Mouse (Mus musculus) liver, postnatal 0 days (tissue): ENCODE data around the gene Steap4. TPM values are rescaled to one million over a fixed set of nuclear protein-coding genes. Genes with fewer than 3 reads are reported as not detected.

ENCODE experiments used
- ATAC-seq: fragments of 200-750 bp; cut with Nextera tagmentation; 2 replicates; pipeline ENCODE4 v1.8.0; 2017; ENCODE audit warnings: mild to moderate bottlenecking, moderate library complexity
- DNase-seq: peaks from one replicate; pipeline ENCODE4 v3.0.0-alpha.2; 2016
- H3K27ac ChIP-seq: fragments of 300-500 bp; sonication (generic); 2 replicates; pipeline ENCODE4 v1.5.1; 2014; ENCODE audit warnings: antibody characterized with exemption, moderate library complexity, mild to moderate bottlenecking, low read depth
- H3K27me3 ChIP-seq: fragments of 300-500 bp; sonication (generic); 2 replicates; pipeline ENCODE4 v1.6.1; 2014; ENCODE audit warnings: low read length, control low read depth, mixed read lengths; ENCODE audit not compliant: insufficient read depth
- H3K36me3 ChIP-seq: fragments of 300-500 bp; sonication (generic); replicated peaks from 2 replicates; pipeline ENCODE4 v1.6.1; 2014; ENCODE audit warnings: mild to moderate bottlenecking, control low read depth, low read length, moderate library complexity, mixed read lengths; ENCODE audit not compliant: insufficient read depth
- H3K4me1 ChIP-seq: fragments of 300-500 bp; sonication (generic); 2 replicates; pipeline ENCODE4 v1.6.1; 2014; ENCODE audit warnings: antibody characterized with exemption, mild to moderate bottlenecking, control low read depth; ENCODE audit not compliant: insufficient read depth
- H3K4me2 ChIP-seq: fragments of 300-500 bp; sonication (generic); 2 replicates; pipeline ENCODE4 v1.6.1; 2014; ENCODE audit warnings: low read depth, mild to moderate bottlenecking, low read length, moderate library complexity, mixed read lengths
- H3K4me3 ChIP-seq: fragments of 300-500 bp; sonication (generic); 2 replicates; pipeline ENCODE4 v1.5.1; 2014; ENCODE audit warnings: low read depth, low read length
- H3K9ac ChIP-seq: fragments of 300-500 bp; sonication (generic); replicated peaks from 2 replicates; pipeline ENCODE4 v1.6.1; 2014; ENCODE audit warnings: mild to moderate bottlenecking, moderate library complexity
- H3K9me3 ChIP-seq: fragments of 300-500 bp; sonication (generic); 2 replicates; pipeline ENCODE4 v1.6.1; 2016; ENCODE audit warnings: mild to moderate bottlenecking, control low read depth, low read length, mixed read lengths
- CTCF ChIP-seq: sonication (generic); IDR thresholded peaks from 2 replicates; pipeline ENCODE4 v1.5.1; 2016; ENCODE audit warnings: antibody characterized with exemption, low read depth
- EP300 ChIP-seq: IDR thresholded peaks from 2 replicates; pipeline ENCODE4 v1.6.1; 2016; ENCODE audit warnings: antibody characterized with exemption, low read depth, mild to moderate bottlenecking
- WGBS: fragments of 180-500 bp; shearing (Covaris S2); extraction: QIAGEN DNeasy Blood & Tissue Kit; methylation state at CpG from one replicate; pipeline ENCODE4 v1.1.7; 2014; ENCODE audit not compliant: insufficient replicate concordance; 5-methylcytosine and 5-hydroxymethylcytosine counted together
- polyA plus RNA-seq: library from polyadenylated mRNA; unstranded; fragments of >200 nt; fragmentation: Nextera tagmentation; extraction: Ambion mirVana; gene quantifications from 2 replicates; pipeline ENCODE4 v1.2.1, GENCODE M21; 2015

Gene Steap4
- polyA plus RNA-seq, 1 experiment from 2014 or later = 18.4 TPM

GRCm38 (mm10) chr5:7995288-7995897, 35.1 kb downstream of the Steap4 start:
- TF ChIP-seq EP300 (no peak), CTCF (no peak)

GRCm38 (mm10) chr5:7996401-7997044, 36.3 kb downstream of the Steap4 start:
- Histone ChIP-seq H3K27me3 (no peaks in the 10 kb centered on the region), H3K4me2 (no peak overlapping the region), H3K27ac (no peak overlapping the region), H3K4me3 (no peak overlapping the region), H3K4me1 (no peaks in the 10 kb centered on the region), H3K9me3 (no peaks in the 10 kb centered on the region), H3K9ac (no peak overlapping the region), H3K36me3 (no peaks in the 10 kb centered on the region)
- no peak for DNase-seq
- ATAC-seq = no peak
- TF ChIP-seq EP300 (no peak), CTCF (peak; percentile 70)
- WGBS = 45% methylated on average over 8 of the region's 8 CpGs

More at GRCm38 (mm10) chr5:7995288-7995897, 35.1 kb downstream of the Steap4 start:
- Histone ChIP-seq H3K9me3 (no peaks in the 10 kb centered on the region), H3K4me3 (no peak overlapping the region), H3K27ac (no peak overlapping the region), H3K27me3 (no peaks in the 10 kb centered on the region), H3K4me2 (no peak overlapping the region), H3K4me1 (no peaks in the 10 kb centered on the region), H3K9ac (no peak overlapping the region), H3K36me3 (no peaks in the 10 kb centered on the region)
- ATAC-seq (no peak), DNase-seq (no peak)
- 86% methylated on average over 1 of the region's 1 CpGs for WGBS

- ATAC-seq = no peak
Observed at GRCm38 (mm10) chr5:7997086-7997485, 36.8 kb downstream of the Steap4 start.

GRCm38 (mm10) chr5:8000466-8000865, 40.2 kb downstream of the Steap4 start:
- Histone ChIP-seq H3K27me3 (no peaks in the 10 kb centered on the region), H3K9ac (no peak overlapping the region), H3K36me3 (no peaks in the 10 kb centered on the region), H3K9me3 (no peaks in the 10 kb centered on the region), H3K4me1 (no peaks in the 10 kb centered on the region), H3K4me2 (no peak overlapping the region), H3K27ac (no peak overlapping the region), H3K4me3 (no peak overlapping the region)
- TF ChIP-seq CTCF (no peak), EP300 (no peak)
- ATAC-seq (no peak), DNase-seq (no peak)
- WGBS = 74% methylated on average over 10 of the region's 10 CpGs

More at GRCm38 (mm10) chr5:7997086-7997485, 36.8 kb downstream of the Steap4 start:
- TF ChIP-seq CTCF (no peak), EP300 (no peak)
- Histone ChIP-seq H3K9me3 (no peaks in the 10 kb centered on the region), H3K27ac (no peak overlapping the region), H3K36me3 (no peaks in the 10 kb centered on the region), H3K4me2 (no peak overlapping the region), H3K4me1 (no peaks in the 10 kb centered on the region), H3K4me3 (no peak overlapping the region), H3K27me3 (no peaks in the 10 kb centered on the region), H3K9ac (no peak overlapping the region)
- WGBS = 78% methylated on average over 2 of the region's 2 CpGs
- no peak for DNase-seq

- ATAC-seq (no peak), DNase-seq (no peak)
- H3K27ac ChIP-seq = no peak overlapping the region
- no peak overlapping the region for H3K4me2 ChIP-seq
- no peaks in the 10 kb centered on the region for H3K4me1 ChIP-seq
- no peak overlapping the region for H3K4me3 ChIP-seq
- H3K9ac ChIP-seq = no peak overlapping the region
- no peaks in the 10 kb centered on the region for H3K27me3 ChIP-seq
- H3K9me3 ChIP-seq = no peaks in the 10 kb centered on the region
- TF ChIP-seq CTCF (no peak), EP300 (no peak)
- H3K36me3 ChIP-seq = no peaks in the 10 kb centered on the region
Observed at GRCm38 (mm10) chr5:8002827-8003226, 42.6 kb downstream of the Steap4 start.

GRCm38 (mm10) chr5:8013276-8013675, 53.0 kb downstream of the Steap4 start:
- Histone ChIP-seq H3K4me1 (no peaks in the 10 kb centered on the region), H3K4me3 (no peak overlapping the region), H3K27me3 (no peaks in the 10 kb centered on the region), H3K4me2 (no peak overlapping the region), H3K36me3 (no peaks in the 10 kb centered on the region), H3K9me3 (no peaks in the 10 kb centered on the region), H3K27ac (no peak overlapping the region), H3K9ac (no peak overlapping the region)
- 70% methylated on average over 3 of the region's 3 CpGs for WGBS
- ATAC-seq = no peak
- no peak for DNase-seq
- no peak for TF ChIP-seq CTCF
- no peak for TF ChIP-seq EP300

Other genes starting within 250 kb of the Steap4 start
- 132 and 136 TPM in 2 replicates for gene Sri, start 85.6 kb downstream of the Steap4 start, polyA plus RNA-seq